Mouse (Mus musculus) macrophage (primary cell): ENCODE data around the gene Slc8a1. TPM values are rescaled to one million over a fixed set of nuclear protein-coding genes. Genes with fewer than 3 reads are reported as not detected.
A peak's percentile ranks its signal among the peaks of the same experiment; 100 is the strongest.

Source experiments
- H3K27ac ChIP-seq: fragments of 350-480 bp; formaldehyde crosslinking; 2 replicates; pipeline ENCODE4 v1.9.0; 2021
- H3K36me3 ChIP-seq: fragments of 350-480 bp; formaldehyde crosslinking; 2 replicates; pipeline ENCODE4 v1.9.0; 2021; ENCODE audit errors: inconsistent target
- H3K4me3 ChIP-seq: fragments of 350-480 bp; formaldehyde crosslinking; 2 replicates; pipeline ENCODE4 v1.9.0; 2021; ENCODE audit errors: inconsistent target
- H3K79me2 ChIP-seq: fragments of 350-480 bp; formaldehyde crosslinking; 2 replicates; pipeline ENCODE4 v1.9.0; 2021; ENCODE audit errors: inconsistent target
- WGBS: methylation state at CpG from one replicate; pipeline ENCODE4 v1.1.7; 2026; ENCODE audit warnings: inconsistent platforms; ENCODE audit not compliant: missing documents; 5-methylcytosine and 5-hydroxymethylcytosine counted together
- polyA plus RNA-seq: library from polyadenylated mRNA; stranded (reverse); fragments of 250-400 nt; gene quantifications from 3 replicates; pipeline ENCODE4 v1.2.4, GENCODE M21; 2018; ENCODE audit warnings: inconsistent platforms

Slc8a1 gene
- polyA plus RNA-seq, 1 experiment from 2014 or later: 26.8 TPM

DNA sequence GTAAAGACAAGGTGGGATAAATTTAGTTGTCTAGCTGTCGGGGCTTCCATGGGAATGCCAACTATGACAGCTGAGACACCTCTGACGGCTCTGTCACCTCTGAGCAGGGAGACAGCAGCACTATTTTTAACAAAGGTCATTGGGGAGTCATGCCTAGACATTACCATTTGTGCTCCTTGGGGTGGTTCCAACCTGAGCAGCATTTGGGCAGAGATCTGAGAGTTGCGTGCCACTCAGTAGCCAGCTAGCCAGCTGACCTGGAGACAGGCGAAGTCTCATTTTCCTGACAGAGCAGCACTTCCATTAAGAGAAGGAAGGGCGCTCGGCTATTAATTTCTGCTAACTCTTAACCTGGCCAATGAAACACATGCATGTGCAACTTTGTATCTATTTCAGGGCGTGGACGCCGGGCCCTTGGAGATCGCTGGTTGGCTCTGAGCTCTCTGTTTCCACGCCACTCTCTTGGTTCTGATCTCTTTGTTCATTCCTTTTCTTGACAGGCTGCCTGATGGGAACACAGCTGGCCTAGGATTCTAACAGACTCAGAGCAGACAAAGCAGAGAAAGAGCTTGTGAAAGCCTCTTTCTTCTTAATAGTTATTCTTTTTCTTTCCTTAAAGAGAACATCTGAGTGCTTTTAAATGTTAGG is 256.2 kb downstream of the Slc8a1 start:
- no peak overlapping the region for H3K27ac ChIP-seq
- no peaks in the 10 kb centered on the region for H3K36me3 ChIP-seq
- H3K4me3 ChIP-seq: no peak overlapping the region
- H3K79me2 ChIP-seq: no peaks in the 10 kb centered on the region
- 96% methylated on average over 11 of the region's 11 CpGs for WGBS

DNA sequence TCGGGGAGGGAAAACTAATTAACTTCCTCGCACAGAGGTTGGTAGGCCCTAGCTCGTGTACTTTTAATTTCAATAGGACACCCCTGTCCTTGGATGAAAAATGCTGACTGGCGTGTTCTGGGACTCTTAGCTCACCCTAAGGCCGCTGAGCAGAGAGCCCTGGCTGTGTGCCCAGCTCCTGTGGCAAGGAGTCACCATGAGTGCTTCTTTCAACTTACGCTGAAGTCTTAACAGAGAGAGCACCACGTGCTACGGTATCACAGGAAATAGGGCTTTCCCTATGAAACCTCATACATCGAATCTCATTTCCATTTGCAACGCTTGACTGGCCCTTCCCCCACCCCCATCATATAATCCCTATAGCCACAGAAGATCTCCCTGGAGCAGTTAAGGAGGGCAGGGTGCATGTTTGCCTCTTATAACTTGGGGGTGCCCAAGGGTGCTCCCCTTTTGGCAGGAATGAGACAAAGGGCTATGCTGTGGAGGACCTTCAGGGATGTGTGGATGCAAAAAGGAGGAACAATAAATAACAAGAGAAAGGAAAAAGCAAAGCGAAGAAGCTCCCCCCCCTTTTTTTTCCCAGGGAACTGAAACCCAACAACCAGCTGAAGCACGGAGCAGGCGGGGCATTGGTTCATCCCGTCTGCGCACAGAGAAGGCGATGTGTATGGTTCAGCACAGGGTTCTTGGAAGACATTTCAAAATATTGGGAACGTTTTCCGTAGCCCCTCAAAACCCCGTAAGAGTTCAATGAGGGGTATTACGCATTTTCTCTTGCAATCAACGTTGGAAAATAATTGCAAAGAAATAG is 257.6 kb downstream of the Slc8a1 start:
- Histone ChIP-seq H3K79me2 (no peaks in the 10 kb centered on the region), H3K27ac (0 out of 2 replicates have a peak overlapping the region, but pooled peaks have one; percentile 15), H3K36me3 (no peaks in the 10 kb centered on the region), H3K4me3 (no peak overlapping the region)
- WGBS: 43% methylated on average over 21 of the region's 21 CpGs

DNA sequence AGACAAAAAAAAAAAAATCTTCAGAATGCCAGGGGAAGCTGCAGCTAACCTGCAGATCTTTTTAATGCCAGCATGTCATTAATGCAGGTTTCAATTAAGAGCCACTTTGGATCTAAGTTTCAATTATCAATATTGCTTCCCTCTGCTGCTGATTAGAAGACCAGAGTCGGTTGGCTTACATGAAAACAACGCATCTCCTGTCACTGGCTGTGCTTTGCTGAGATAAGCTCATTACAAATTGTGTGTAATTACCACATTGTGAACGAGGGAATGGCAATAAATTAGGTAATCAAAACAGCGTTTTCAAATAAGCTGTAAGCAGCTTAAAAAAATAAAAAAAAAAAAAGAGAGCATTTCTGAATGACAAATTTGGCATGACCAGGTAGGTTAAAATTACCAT is 258.4 kb downstream of the Slc8a1 start:
- no peak overlapping the region for H3K4me3 ChIP-seq
- 56% methylated on average over 3 of the region's 4 CpGs for WGBS
- no peak overlapping the region for H3K27ac ChIP-seq
- H3K79me2 ChIP-seq: no peaks in the 10 kb centered on the region
- H3K36me3 ChIP-seq: no peaks in the 10 kb centered on the region

DNA sequence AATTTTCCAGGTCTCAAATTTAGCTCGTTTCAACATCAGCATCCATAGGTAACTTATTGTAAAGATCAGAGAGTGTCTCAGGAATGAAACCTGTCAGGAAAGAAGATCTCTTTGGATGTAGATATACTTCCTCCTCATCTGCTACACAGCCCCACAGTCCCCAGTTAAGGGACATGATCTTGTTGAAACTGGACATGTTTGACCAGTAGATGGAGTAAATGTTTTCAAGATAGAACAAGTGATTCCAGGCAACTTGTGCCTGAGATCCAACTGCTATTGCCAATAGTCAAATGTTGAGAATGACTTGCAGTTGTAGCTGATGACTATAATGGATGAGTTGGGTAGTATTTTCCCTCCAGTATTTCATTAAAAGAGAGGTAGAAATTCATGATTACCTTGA is 260.8 kb downstream of the Slc8a1 start:
- H3K79me2 ChIP-seq: no peaks in the 10 kb centered on the region
- WGBS: 100% methylated on average over 1 of the region's 1 CpGs

DNA sequence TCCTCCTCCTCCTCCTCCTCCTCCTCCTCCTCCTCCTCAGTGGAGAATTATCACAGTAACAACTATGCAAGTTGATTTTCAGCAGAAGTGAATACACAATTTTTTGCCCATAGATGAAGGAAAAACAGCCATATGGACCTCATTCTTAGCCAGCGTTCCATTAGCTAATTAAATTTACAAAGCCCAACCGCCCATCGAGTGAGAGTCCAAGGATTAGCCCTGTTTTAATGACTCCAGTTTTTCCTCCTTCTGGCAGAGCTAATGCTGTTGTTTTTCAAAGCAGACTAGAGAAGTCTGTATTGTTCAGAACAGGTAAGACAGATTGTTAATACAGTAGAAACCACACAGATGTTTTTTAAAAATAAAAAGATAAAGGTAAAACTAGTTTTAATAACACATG is 264.8 kb downstream of the Slc8a1 start:
- no peak overlapping the region for H3K27ac ChIP-seq
- H3K4me3 ChIP-seq: no peak overlapping the region
- WGBS: 96% methylated on average over 3 of the region's 3 CpGs

More for the DNA sequence above, 260.8 kb downstream of the Slc8a1 start:
- H3K36me3 ChIP-seq: no peaks in the 10 kb centered on the region
- H3K4me3 ChIP-seq: no peak overlapping the region
- H3K27ac ChIP-seq: no peak overlapping the region

DNA sequence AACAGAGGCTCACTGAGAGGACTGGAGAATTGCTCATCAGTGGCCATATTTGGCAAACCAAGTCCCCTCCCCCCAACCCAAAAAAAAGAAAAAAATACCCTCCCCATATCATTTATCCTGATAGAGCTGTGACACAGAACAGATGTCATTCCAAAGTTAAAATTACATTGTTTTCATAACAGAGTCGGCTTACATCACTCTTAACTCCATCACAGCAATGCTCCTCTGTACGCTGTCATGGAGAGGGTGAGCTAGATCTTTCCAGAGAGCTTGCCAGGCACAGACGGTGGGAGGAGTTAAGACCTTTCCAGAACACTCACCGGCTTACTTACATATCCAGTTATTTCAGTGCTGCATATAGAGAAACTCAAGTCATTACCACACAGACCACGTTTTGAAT is 269.2 kb downstream of the Slc8a1 start:
- 95% methylated on average over 5 of the region's 5 CpGs for WGBS
- Histone ChIP-seq H3K79me2 (no peaks in the 10 kb centered on the region), H3K27ac (no peak overlapping the region), H3K4me3 (no peak overlapping the region), H3K36me3 (no peaks in the 10 kb centered on the region)

More for the DNA sequence above, 264.8 kb downstream of the Slc8a1 start:
- no peaks in the 10 kb centered on the region for H3K79me2 ChIP-seq
- no peaks in the 10 kb centered on the region for H3K36me3 ChIP-seq

DNA sequence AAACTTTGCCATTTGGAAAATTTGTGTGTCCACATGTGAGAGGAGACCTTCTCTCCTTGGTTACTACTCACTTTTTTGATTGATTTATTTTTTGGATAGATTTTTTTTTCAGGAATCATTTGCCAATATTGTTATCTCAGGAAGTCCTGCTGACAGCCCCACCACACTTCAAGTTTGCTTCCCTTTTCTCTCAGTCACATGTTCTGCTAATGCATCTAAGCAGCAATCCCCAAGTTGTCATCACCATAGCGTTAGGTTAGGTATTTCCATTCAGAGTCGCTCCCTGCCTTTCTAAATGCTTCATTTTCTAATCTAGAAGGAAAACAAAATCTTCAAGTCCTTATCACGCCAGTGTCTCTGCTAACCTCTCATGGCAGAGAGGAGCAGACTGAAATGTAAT is 278.8 kb downstream of the Slc8a1 start:
- Histone ChIP-seq H3K27ac (no peak overlapping the region), H3K4me3 (no peak overlapping the region), H3K79me2 (no peaks in the 10 kb centered on the region), H3K36me3 (no peaks in the 10 kb centered on the region)
- 57% methylated on average over 3 of the region's 3 CpGs for WGBS

DNA sequence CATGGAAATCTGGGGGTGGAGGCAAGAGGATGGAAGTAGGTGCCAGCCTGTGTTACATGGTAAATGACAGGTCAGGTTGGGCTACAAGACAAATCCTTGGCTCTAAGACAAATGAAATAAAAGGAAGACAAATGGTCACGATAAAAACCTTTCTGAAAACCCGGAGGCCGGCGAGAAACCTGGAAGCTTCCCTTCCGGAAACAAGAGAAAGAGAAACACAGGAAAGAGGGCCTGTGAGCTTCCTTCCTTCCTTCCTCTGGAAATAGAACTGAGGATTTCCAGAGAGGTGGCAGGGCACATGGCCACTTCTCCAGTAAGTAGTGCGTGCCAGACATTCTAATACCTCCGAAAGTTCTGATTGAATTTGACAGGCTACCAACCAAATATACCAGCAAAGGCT is 282.2 kb downstream of the Slc8a1 start:
- 93% methylated on average over 7 of the region's 7 CpGs for WGBS
- H3K36me3 ChIP-seq: no peaks in the 10 kb centered on the region
- H3K4me3 ChIP-seq: no peak overlapping the region
- H3K27ac ChIP-seq: no peak overlapping the region
- no peaks in the 10 kb centered on the region for H3K79me2 ChIP-seq

DNA sequence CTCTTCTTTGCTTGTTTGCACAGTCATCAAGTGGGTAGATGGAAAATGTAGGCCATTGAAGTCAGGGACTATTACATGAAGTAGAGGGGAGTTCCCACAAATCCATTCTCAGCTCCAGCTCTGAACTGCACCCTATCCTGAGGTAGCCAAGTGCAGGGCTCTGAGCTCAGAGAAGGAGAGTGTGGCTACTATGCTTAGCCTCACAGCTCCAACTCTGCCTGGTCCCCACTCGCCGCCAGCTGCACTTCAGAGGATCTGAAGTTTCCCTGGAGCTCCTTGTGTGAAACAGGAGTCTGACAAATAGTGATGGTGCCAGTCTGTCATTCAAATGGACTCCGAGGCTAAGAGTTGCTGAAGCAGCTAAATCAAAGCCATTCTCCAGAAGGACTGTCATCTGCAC is 282.9 kb downstream of the Slc8a1 start:
- no peak overlapping the region for H3K27ac ChIP-seq
- WGBS: 93% methylated on average over 3 of the region's 3 CpGs
- H3K4me3 ChIP-seq: no peak overlapping the region
- H3K79me2 ChIP-seq: no peaks in the 10 kb centered on the region
- no peaks in the 10 kb centered on the region for H3K36me3 ChIP-seq

DNA sequence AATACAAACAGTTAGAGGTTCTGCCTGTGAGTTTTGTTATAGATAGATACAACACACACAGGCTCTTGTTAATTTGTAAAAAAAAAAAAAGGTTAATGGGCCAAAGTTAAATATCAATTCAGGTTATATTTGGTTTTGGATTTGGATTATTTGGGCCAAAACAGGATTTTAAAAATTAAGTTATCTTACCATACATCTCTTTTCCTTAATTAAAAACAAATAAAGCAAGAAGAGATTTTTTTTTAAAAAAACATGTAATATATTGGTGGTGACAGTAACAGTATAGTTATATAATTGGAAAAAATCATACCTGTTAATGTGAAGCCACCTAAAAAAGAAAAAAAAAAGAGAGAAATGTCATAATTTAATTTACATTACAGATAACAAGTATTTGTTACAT is 296.7 kb downstream of the Slc8a1 start, which contains the start of gene Gm11096:
Gene Gm11096, plus strand, starts transcription at position 301 of the 400 bp plus-strand sequence.
- Histone ChIP-seq H3K27ac (no peak within 1 kb of the TSS), H3K36me3 (0 out of 2 replicates have a peak, but pooled peaks cover 6% of the 10 kb centered on the region), H3K4me3 (no peak within 1 kb of the TSS), H3K79me2 (no peaks in the 10 kb centered on the region)

DNA sequence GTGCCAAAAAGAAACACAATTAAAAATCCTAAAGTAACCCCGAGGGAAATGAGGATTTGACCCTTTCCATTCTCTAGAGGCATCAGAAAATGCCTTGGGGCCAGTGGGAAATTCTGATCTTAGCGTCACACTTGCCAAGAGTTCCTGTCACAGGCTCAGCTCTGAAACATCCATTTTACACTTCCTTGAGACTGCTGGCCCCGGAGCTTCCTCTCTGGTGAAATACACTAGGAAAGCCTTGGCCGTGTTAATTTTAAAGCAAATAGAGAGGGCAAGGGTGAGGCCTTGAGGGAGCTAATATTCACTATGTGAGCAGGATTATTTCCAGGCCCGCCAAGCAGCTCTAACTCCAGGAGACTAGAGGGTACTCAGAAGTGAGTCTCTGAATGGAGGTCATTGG is 305.0 kb downstream of the Slc8a1 start:
- Histone ChIP-seq H3K4me3 (no peak overlapping the region), H3K27ac (no peak overlapping the region), H3K79me2 (no peaks in the 10 kb centered on the region), H3K36me3 (peaks cover 6% of the 10 kb centered on the region; the same call in 1 of the 2 replicates)
- WGBS: 58% methylated on average over 5 of the region's 5 CpGs

DNA sequence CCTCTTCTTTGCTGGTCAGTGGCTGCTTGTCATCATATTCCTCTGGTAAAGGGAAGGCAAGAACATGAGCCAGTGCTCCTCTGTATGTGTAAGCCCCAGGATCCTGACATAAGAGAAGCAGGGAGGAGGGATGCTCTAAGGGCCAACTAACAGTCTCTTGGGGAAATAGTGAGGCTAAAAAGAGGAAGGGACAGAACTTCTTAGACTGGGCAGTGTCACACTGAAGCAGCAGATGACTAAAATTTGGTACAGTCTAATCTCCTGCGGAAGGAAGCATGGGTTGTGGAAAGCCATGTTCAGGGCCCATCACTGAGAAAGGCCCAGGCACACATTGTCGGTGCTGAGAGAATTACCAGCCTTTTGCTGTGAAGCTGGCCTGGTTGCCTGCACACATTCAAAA is 305.4 kb downstream of the Slc8a1 start:
- WGBS: 72% methylated on average over 2 of the region's 2 CpGs
- Histone ChIP-seq H3K4me3 (no peak overlapping the region), H3K27ac (no peak overlapping the region), H3K79me2 (no peaks in the 10 kb centered on the region), H3K36me3 (peaks cover 7% of the 10 kb centered on the region; the same call in 1 of the 2 replicates)

DNA sequence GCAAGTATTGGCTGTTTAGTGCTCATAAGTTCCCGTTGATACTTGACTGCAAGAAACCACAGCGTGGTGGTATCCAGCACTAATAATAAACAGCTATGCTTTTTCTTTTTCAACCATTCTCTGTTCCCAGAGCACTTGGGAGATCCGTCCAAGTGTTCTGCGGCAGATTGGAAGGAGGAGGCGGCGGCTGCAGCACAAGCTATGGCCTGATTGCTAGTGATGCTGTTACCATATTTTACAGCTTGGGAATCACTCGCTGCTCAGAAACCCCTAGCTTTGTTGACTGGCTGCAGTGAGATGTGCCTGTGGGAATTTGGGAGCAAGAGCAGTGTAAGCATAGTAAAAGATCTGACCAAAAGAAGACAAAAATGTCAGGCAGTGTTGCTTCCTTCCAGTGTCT is 310.9 kb downstream of the Slc8a1 start:
- 89% methylated on average over 7 of the region's 7 CpGs for WGBS
- Histone ChIP-seq H3K36me3 (peaks cover 8% of the 10 kb centered on the region; the same call in 1 of the 2 replicates), H3K4me3 (no peak overlapping the region), H3K79me2 (no peaks in the 10 kb centered on the region), H3K27ac (no peak overlapping the region)

DNA sequence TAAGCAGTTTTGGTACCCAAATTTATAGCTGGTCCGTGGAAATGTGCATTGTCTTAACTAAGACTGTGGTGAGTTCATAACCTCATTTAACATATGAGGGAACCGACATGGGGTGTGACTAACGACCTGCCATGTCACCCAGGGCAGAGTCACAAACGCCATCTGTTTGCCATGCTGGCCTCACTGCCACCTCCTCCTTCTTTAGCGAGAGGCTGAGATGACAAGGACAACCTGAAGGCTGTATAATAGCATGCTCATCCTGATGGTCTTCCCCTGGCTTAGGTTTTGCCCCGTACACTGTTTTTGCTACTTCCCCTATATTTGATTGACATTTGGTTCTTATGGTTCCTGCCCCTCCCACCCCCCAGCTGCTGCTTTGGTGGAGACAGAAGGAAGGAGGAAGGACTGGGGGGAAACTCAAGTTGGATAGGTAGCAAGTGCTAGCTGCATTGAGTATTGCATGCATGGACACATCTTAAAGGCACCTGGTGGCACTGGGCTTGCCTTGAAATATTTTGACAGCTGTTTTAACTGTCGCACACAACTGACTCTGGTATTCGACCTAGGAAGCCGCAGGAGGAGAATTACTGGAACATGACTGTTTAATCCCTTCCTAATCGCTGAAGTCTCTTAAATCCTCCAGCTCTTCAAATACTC is 313.8 kb downstream of the Slc8a1 start:
- H3K27ac ChIP-seq: no peak overlapping the region

More for the DNA sequence above, 313.8 kb downstream of the Slc8a1 start:
- H3K79me2 ChIP-seq: no peaks in the 10 kb centered on the region
- WGBS: 18% methylated on average over 10 of the region's 10 CpGs
- H3K4me3 ChIP-seq: no peak overlapping the region
- peaks cover 8% of the 10 kb centered on the region; the same call in 1 of the 2 replicates for H3K36me3 ChIP-seq
